Mouse (Mus musculus): Measurements from ENCODE around the gene Gpsm3. TPM values are rescaled to one million over a fixed set of nuclear protein-coding genes. Genes with fewer than 3 reads are reported as not detected.

The Gpsm3 gene
- polyA plus RNA-seq, 1 experiment from 2014 or later = 12.5 TPM

DNA sequence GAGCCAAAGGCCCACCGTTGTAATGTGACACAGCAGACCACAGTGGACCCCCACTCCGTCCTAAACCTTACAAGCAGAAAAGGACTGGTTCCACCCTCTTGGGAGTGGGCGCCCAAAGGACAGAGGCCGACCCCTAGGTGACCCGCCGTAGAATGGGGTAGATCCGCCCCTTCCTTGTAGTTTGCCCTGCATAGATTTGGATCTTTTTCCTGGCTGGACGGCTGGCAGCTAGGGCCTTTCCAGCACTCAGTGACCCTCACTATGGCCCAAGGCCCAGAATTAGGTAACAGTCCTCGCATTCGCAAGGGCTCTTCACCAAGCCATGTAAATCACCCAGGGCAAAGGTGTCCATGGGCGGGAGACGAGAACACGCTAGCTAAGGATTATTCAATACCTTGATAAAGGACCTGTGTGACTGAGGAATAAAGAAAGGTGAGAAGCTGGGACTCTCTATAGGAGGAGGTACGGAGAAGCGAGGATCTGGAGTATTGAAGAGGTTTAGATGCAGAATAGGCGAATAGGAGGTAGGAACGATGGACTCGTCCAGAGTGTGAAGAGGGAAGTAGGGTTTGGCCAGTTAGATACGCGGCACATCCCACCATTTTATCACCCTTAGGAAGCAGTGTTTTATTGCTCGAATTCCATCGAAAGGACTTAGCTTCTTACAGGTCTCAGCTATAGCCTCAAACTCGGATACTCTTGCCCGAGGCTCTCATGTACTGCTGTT is 15.1 kb downstream of the Gpsm3 start:
- Histone ChIP-seq H3K4me2 (ENCODE audit: low read depth, low read length) (peak overlapping the region; percentile 68), H3K36me3 (ENCODE audit: control insufficient read depth, insufficient read depth, low read length) (peaks cover 7% of the 10 kb centered on the region), H3K4me3 (ENCODE audit: low read length) (peak overlapping the region; percentile 89), H3K4me1 (ENCODE audit: control insufficient read depth, insufficient read depth, low read length) (peaks cover 39% of the 10 kb centered on the region), H3K9me3 (ENCODE audit: control insufficient read depth, low read length) (no peaks in the 10 kb centered on the region), H3K27ac (ENCODE audit: low read length) (peak overlapping the region; percentile 92), H3K27me3 (replicated peaks; ENCODE audit: control insufficient read depth, insufficient read depth, low read length) (no peaks in the 10 kb centered on the region), H3K9ac (ENCODE audit: low read depth, low read length) (peak overlapping the region; percentile 99)
- ATAC-seq = no peak
- 9% methylated on average over 24 of the region's 24 CpGs for WGBS

DNA sequence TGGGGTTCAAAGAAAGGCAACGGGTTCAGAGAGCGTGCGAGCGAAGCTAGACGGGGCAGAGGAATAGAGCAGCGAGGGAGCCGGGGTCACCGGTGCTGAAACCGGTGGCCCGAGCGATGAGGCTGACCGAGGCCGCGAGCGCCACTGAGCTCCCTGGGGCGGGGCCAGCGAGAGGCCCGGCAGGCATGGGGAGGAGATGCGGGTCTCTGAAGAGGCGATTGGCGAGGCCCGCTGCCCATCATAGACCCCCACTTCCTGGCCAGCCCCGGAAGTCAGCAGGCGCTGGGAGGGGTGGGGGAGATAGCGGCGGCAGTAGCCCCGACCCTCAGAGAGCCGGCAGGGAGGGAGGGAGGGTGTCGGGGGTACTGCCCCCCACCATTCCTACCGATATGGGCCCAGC is 16.0 kb downstream of the Gpsm3 start:
- H3K27ac ChIP-seq (ENCODE audit: low read length) = peak overlapping the region; percentile 92
- H3K4me1 ChIP-seq (ENCODE audit: control insufficient read depth, insufficient read depth, low read length) = peaks cover 39% of the 10 kb centered on the region
- no peaks in the 10 kb centered on the region for H3K27me3 ChIP-seq (replicated peaks; ENCODE audit: control insufficient read depth, insufficient read depth, low read length)
- no peaks in the 10 kb centered on the region for H3K9me3 ChIP-seq (ENCODE audit: control insufficient read depth, low read length)
- peak overlapping the region; percentile 99 for H3K9ac ChIP-seq (ENCODE audit: low read depth, low read length)
- ATAC-seq = peak; percentile 44
- peak overlapping the region; percentile 89 for H3K4me2 ChIP-seq (ENCODE audit: low read depth, low read length)
- peaks cover 6% of the 10 kb centered on the region; the same call in 1 of the 2 replicates for H3K36me3 ChIP-seq (ENCODE audit: control insufficient read depth, insufficient read depth, low read length)
- H3K4me3 ChIP-seq (ENCODE audit: low read length) = peak overlapping the region; percentile 89
- WGBS = 1% methylated on average over 27 of the region's 30 CpGs

DNA sequence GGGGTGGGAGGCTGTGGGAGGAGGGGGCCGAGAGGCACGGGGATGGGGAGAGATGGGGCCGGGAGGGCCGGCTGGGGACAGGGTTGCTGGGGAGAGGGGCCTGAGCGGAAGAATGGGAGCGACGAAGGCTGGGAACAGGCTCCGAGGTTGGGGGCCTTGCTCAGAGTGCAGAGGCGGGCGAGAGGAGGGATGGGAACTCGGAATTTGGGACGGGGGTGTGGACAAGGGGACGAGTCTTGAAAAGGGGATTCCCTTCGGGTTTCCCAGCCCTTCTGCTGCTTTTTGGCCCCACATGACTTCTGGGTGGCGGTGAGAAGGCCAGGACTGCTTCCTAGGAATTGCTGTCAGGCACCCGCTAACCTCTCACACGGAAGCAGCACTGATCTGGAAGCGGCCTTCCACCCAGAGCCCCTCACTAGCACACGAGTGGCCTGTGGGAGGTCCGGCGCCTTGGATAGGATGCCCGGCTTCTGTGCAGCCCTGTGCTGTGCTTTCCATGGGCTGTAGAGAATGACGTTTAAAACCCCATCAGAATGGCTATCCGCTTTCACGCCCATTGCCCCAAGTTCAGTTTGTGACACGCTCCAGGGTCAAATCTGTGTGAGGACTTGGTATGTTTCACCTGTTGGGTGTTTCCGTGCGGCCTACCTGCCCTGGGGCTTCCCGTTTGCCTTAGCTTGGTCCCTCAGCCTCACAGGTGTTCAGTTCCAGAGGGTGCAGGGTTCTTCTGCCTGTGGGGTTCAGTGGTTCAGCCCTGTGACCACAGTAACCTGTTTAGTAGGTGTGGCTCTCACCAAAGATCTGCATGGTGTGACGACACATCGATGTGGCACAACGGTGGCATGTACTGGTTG is 16.8 kb downstream of the Gpsm3 start:
- Histone ChIP-seq H3K27me3 (replicated peaks; ENCODE audit: control insufficient read depth, insufficient read depth, low read length) (no peaks in the 10 kb centered on the region), H3K27ac (ENCODE audit: low read length) (peak overlapping the region; percentile 89), H3K4me1 (ENCODE audit: control insufficient read depth, insufficient read depth, low read length) (peaks cover 39% of the 10 kb centered on the region), H3K4me2 (ENCODE audit: low read depth, low read length) (peak overlapping the region; percentile 89), H3K36me3 (ENCODE audit: control insufficient read depth, insufficient read depth, low read length) (0 out of 2 replicates have a peak, but pooled peaks cover 4% of the 10 kb centered on the region), H3K4me3 (ENCODE audit: low read length) (peak overlapping the region; percentile 89), H3K9ac (ENCODE audit: low read depth, low read length) (peak overlapping the region; percentile 99), H3K9me3 (ENCODE audit: control insufficient read depth, low read length) (no peaks in the 10 kb centered on the region)
- ATAC-seq = no peak
- 10% methylated on average over 31 of the region's 32 CpGs for WGBS

DNA sequence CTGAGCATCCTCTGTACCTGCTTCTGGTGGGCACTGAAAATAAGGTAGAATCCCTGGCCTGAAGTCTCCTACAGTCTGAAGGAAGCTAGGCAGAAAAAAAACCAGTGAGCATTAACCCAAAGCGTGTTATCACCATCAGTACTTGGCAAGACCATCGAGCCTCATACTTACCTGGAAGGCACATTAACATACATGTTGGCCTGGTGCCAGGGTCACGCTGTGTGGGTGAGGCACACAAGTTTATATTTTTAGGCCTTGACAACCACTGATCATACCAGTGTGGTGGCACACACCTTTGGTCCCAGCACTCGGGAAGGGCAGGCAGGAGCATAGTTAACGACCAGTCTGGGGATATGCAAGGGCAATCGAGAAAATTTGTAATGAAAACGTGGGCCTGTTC is 18.4 kb downstream of the Gpsm3 start:
- Histone ChIP-seq H3K27me3 (replicated peaks; ENCODE audit: control insufficient read depth, insufficient read depth, low read length) (no peaks in the 10 kb centered on the region), H3K4me1 (ENCODE audit: control insufficient read depth, insufficient read depth, low read length) (peaks cover 30% of the 10 kb centered on the region), H3K4me3 (ENCODE audit: low read length) (no peak overlapping the region), H3K36me3 (ENCODE audit: control insufficient read depth, insufficient read depth, low read length) (peaks cover 8% of the 10 kb centered on the region; the same call in 1 of the 2 replicates), H3K9ac (ENCODE audit: low read depth, low read length) (0 out of 2 replicates have a peak overlapping the region, but pooled peaks have one; percentile 18), H3K27ac (ENCODE audit: low read length) (no peak overlapping the region), H3K9me3 (ENCODE audit: control insufficient read depth, low read length) (no peaks in the 10 kb centered on the region), H3K4me2 (ENCODE audit: low read depth, low read length) (no peak overlapping the region)
- no peak for ATAC-seq
- 81% methylated on average over 7 of the region's 7 CpGs for WGBS

DNA sequence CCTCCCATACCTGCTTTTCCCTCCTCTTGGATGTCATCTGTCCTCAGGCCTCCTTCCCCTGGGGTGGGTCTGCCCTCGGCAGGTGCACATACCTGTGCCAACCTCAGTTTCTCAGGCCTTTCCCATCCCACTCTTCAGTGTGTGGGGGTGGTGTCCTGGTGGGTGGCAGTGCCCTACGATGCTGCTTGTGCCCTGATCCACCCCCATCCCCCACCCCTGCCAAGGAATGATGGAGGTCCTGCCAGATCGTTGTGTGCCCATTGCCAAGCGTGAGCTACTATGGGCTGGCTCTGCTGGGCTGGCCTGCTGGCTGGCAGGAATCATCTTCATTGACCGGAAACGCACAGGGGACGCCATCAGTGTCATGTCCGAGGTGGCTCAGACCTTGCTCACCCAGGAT is 21.4 kb downstream of the Gpsm3 start:
- peaks cover 9% of the 10 kb centered on the region; the same call in 1 of the 2 replicates for H3K36me3 ChIP-seq (ENCODE audit: control insufficient read depth, insufficient read depth, low read length)
- H3K9me3 ChIP-seq (ENCODE audit: control insufficient read depth, low read length) = no peaks in the 10 kb centered on the region
- H3K4me1 ChIP-seq (ENCODE audit: control insufficient read depth, insufficient read depth, low read length) = peaks cover 23% of the 10 kb centered on the region
- no peaks in the 10 kb centered on the region for H3K27me3 ChIP-seq (replicated peaks; ENCODE audit: control insufficient read depth, insufficient read depth, low read length)
- H3K27ac ChIP-seq (ENCODE audit: low read length) = no peak overlapping the region
- no peak for ATAC-seq
- H3K4me2 ChIP-seq (ENCODE audit: low read depth, low read length) = no peak overlapping the region
- 91% methylated on average over 8 of the region's 8 CpGs for WGBS
- no peak overlapping the region for H3K9ac ChIP-seq (ENCODE audit: low read depth, low read length)
- H3K4me3 ChIP-seq (ENCODE audit: low read length) = no peak overlapping the region

DNA sequence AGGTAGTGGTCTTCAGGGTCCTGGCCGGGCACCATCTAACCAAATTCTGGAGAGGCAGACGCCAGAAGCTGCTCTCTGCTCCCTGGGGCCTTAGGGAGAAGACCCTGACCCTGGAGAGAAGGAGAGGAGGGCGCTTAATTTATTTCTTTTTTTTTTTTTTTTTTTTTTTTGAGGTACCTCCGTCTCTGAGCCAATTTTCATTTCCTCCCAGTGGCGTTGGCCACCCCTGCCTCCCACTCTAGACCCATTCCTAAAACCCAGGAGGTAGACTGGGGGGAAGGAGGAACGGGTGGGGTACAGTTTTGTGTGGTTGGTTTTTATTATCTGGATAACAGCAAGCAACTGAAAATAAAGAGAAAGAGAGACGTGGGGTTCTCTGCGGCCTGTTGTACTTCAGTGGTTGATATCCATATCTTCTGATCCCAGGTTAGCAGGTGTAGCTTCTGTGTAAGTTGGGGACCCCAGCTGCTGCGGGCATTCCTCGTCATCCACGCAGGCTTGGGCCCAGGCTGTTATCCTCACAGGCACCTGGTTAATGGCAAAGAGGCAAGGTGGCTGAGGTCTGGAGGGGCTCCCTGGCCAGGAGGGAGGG is 23.5 kb downstream of the Gpsm3 start:
- Histone ChIP-seq H3K9ac (ENCODE audit: low read depth, low read length) (no peak overlapping the region), H3K27ac (ENCODE audit: low read length) (no peak overlapping the region), H3K36me3 (ENCODE audit: control insufficient read depth, insufficient read depth, low read length) (peaks cover 9% of the 10 kb centered on the region; the same call in 1 of the 2 replicates), H3K9me3 (ENCODE audit: control insufficient read depth, low read length) (no peaks in the 10 kb centered on the region), H3K4me2 (ENCODE audit: low read depth, low read length) (no peak overlapping the region), H3K4me3 (ENCODE audit: low read length) (no peak overlapping the region), H3K27me3 (replicated peaks; ENCODE audit: control insufficient read depth, insufficient read depth, low read length) (no peaks in the 10 kb centered on the region), H3K4me1 (ENCODE audit: control insufficient read depth, insufficient read depth, low read length) (peaks cover 8% of the 10 kb centered on the region; the same call in 1 of the 2 replicates)
- 85% methylated on average over 11 of the region's 11 CpGs for WGBS
- no peak for ATAC-seq

DNA sequence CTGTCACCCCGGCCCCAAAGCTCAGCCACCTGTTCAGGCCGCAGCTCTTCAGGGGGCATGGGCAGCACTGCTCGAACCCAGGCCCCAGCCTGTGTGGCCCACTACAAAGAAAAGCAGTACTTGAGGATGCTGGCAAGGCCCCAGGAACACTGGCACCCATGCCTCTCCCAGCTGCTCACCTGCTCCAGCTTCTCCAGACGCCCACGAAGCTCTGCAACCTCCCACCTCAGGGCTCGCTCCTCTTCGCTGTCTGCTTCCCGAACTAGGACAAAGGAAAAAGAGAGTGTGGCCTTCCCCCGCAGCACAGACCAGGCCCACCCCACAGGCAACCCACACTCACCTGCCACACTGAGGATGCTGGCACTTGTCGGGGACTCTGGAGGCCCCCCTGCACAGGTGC is 24.2 kb downstream of the Gpsm3 start:
- H3K36me3 ChIP-seq (ENCODE audit: control insufficient read depth, insufficient read depth, low read length) = peaks cover 9% of the 10 kb centered on the region; the same call in 1 of the 2 replicates
- ATAC-seq = no peak
- H3K27ac ChIP-seq (ENCODE audit: low read length) = no peak overlapping the region
- H3K4me2 ChIP-seq (ENCODE audit: low read depth, low read length) = no peak overlapping the region
- no peak overlapping the region for H3K4me3 ChIP-seq (ENCODE audit: low read length)
- H3K27me3 ChIP-seq (replicated peaks; ENCODE audit: control insufficient read depth, insufficient read depth, low read length) = no peaks in the 10 kb centered on the region
- no peaks in the 10 kb centered on the region for H3K9me3 ChIP-seq (ENCODE audit: control insufficient read depth, low read length)
- 91% methylated on average over 10 of the region's 10 CpGs for WGBS
- peaks cover 3% of the 10 kb centered on the region; the same call in 1 of the 2 replicates for H3K4me1 ChIP-seq (ENCODE audit: control insufficient read depth, insufficient read depth, low read length)
- no peak overlapping the region for H3K9ac ChIP-seq (ENCODE audit: low read depth, low read length)

DNA sequence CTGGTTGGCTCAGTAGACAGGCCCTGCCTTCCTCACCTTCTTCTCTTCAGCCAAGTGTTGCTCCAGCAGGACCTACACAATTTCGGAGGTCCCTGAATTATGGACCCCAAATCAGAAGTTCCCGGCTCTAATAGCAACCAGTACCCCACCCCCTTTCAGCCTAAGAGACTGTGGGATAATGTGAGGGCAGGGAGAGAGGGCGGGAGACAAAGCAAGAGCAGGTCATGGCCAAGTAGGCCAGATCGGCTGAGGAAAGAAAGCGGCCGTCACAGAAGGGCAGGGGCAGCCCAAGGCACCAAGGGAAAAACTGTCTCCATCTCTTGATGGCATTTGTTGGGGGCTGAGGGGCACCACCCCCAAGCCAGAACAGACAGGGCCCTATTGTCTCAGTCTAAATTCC is 26.3 kb downstream of the Gpsm3 start, which contains the start of gene Egfl8:
Gene Egfl8 (minus strand): TSS at position 101 of the 400 bp plus-strand sequence.
- 68% methylated on average over 6 of the region's 6 CpGs for WGBS
- H3K4me1 ChIP-seq (ENCODE audit: control insufficient read depth, insufficient read depth, low read length) = no peaks in the 10 kb centered on the region
- no peak within 1 kb of the TSS for H3K4me3 ChIP-seq (ENCODE audit: low read length)

DNA sequence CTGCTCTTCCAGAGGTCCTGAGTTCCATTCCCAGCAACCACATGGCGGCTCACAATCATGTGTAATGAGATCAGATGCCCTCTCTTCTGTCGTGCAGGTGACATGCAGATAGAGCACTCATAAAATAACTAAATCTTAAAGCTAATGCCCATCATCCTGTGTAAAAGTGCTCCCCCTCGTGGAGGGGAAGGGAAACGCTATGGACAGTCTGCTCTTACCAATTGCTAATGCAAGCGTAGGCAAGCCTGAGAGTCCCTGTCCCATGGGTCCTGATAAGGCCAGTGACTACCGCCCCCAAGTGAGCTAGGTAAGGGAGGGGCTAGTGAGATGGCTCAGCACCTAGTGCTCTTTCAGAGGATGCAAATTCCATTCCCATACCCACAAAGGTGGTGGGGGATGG is 29.4 kb downstream of the Gpsm3 start:
- Histone ChIP-seq H3K4me3 (ENCODE audit: low read length) (no peak overlapping the region), H3K4me1 (ENCODE audit: control insufficient read depth, insufficient read depth, low read length) (no peaks in the 10 kb centered on the region), H3K9me3 (ENCODE audit: control insufficient read depth, low read length) (no peaks in the 10 kb centered on the region), H3K27me3 (replicated peaks; ENCODE audit: control insufficient read depth, insufficient read depth, low read length) (no peaks in the 10 kb centered on the region), H3K36me3 (ENCODE audit: control insufficient read depth, insufficient read depth, low read length) (peaks cover 12% of the 10 kb centered on the region), H3K9ac (ENCODE audit: low read depth, low read length) (no peak overlapping the region), H3K27ac (ENCODE audit: low read length) (no peak overlapping the region), H3K4me2 (ENCODE audit: low read depth, low read length) (no peak overlapping the region)
- 13% methylated on average over 6 of the region's 6 CpGs for WGBS
- ATAC-seq = peak; percentile 45

More for the DNA sequence above, 26.3 kb downstream of the Gpsm3 start, which contains the start of gene Egfl8:
- Histone ChIP-seq H3K27me3 (replicated peaks; ENCODE audit: control insufficient read depth, insufficient read depth, low read length) (no peaks in the 10 kb centered on the region), H3K9ac (ENCODE audit: low read depth, low read length) (no peak within 1 kb of the TSS), H3K9me3 (ENCODE audit: control insufficient read depth, low read length) (no peaks in the 10 kb centered on the region), H3K27ac (ENCODE audit: low read length) (no peak within 1 kb of the TSS; the same call in 1 of the 2 replicates), H3K36me3 (ENCODE audit: control insufficient read depth, insufficient read depth, low read length) (peaks cover 9% of the 10 kb centered on the region; the same call in 1 of the 2 replicates), H3K4me2 (ENCODE audit: low read depth, low read length) (no peak within 1 kb of the TSS)
- no peak for ATAC-seq
